Mouse (Mus musculus) MEL (cell line): Measurements from ENCODE around the gene Efna5. TPM values are rescaled to one million over a fixed set of nuclear protein-coding genes. Genes with fewer than 3 reads are reported as not detected.

Experiments
- DNase-seq: peaks from one replicate; pipeline ENCODE4 v3.0.0; 2011; ENCODE audit warnings: low read depth, low spot score
- H3K27ac ChIP-seq: 2 replicates; pipeline ENCODE4 v1.5.1; 2012; ENCODE audit warnings: low read depth, mild to moderate bottlenecking, control low read depth, low read length, moderate library complexity; ENCODE audit not compliant: control insufficient read depth
- H3K27me3 ChIP-seq, 2 experiments: fragments of 150-350 bp in 1 of 2; sonication (generic) in 1 of 2; 2 replicates each; pipeline ENCODE4 v1.6.1; 2012; ENCODE audit warnings: low read length in 2 of 2, mild to moderate bottlenecking in 2 of 2, improper control_type of control experiment in 1 of 2, moderate library complexity in 1 of 2; ENCODE audit not compliant: insufficient read depth in 2 of 2, control insufficient read depth in 1 of 2
- H3K36me3 ChIP-seq, 2 experiments: 2 replicates each; pipeline ENCODE4 v1.6.1; 2012 to 2014; ENCODE audit warnings: low read length in 2 of 2, improper control_type of control experiment in 1 of 2, inconsistent platforms in 1 of 2, mild to moderate bottlenecking in 1 of 2; ENCODE audit not compliant: insufficient read depth in 2 of 2, control insufficient read depth in 1 of 2
- H3K4me1 ChIP-seq, 2 experiments: fragments of 150-350 bp in 1 of 2; sonication (generic) in 1 of 2; 2 replicates each; pipeline ENCODE4 v1.6.1; 2012; ENCODE audit warnings: low read length in 2 of 2, improper control_type of control experiment in 1 of 2, mild to moderate bottlenecking in 1 of 2; ENCODE audit not compliant: insufficient read depth in 2 of 2, control insufficient read depth in 1 of 2
- H3K4me3 ChIP-seq, 2 experiments: fragments of 150-350 bp in 1 of 2; sonication (generic) in 1 of 2; 2 replicates each; pipeline ENCODE4 v1.5.1; 2012; ENCODE audit warnings: low read depth in 2 of 2, low read length in 2 of 2, mild to moderate bottlenecking in 2 of 2, moderate library complexity in 2 of 2, control low read depth in 1 of 2, improper control_type of control experiment in 1 of 2; ENCODE audit not compliant: control insufficient read depth in 1 of 2, insufficient read depth in 1 of 2
- H3K79me2 ChIP-seq: 2 replicates; pipeline ENCODE4 v1.6.1; 2012; ENCODE audit warnings: mild to moderate bottlenecking, low read length, moderate library complexity; ENCODE audit not compliant: control insufficient read depth, poor library complexity, insufficient read depth
- H3K9ac ChIP-seq: 2 replicates; pipeline ENCODE4 v1.6.1; 2012; ENCODE audit warnings: low read depth, mild to moderate bottlenecking, control low read depth, low read length, moderate library complexity; ENCODE audit not compliant: control insufficient read depth, poor library complexity, severe bottlenecking
- H3K9me3 ChIP-seq: fragments of 150-350 bp; sonication (generic); replicated peaks from 2 replicates; pipeline ENCODE4 v1.6.1; 2012; ENCODE audit warnings: mild to moderate bottlenecking, low read length, improper control_type of control experiment, moderate library complexity; ENCODE audit not compliant: insufficient read depth
- BHLHE40 ChIP-seq: IDR thresholded peaks from 2 replicates; pipeline ENCODE4 v1.6.1; 2012; ENCODE audit warnings: low read depth, mild to moderate bottlenecking, inconsistent platforms, low read length, improper control_type of control experiment, borderline replicate concordance
- CHD1 ChIP-seq: IDR thresholded peaks from 2 replicates; pipeline ENCODE4 v1.6.1; 2012; ENCODE audit warnings: low read depth, mild to moderate bottlenecking, inconsistent platforms, low read length, improper control_type of control experiment
- CHD2 ChIP-seq: IDR thresholded peaks from 2 replicates; pipeline ENCODE4 v1.6.1; 2011; ENCODE audit warnings: low read length, improper control_type of control experiment
- ELF1 ChIP-seq: IDR thresholded peaks from 2 replicates; pipeline ENCODE4 v1.6.1; 2014; ENCODE audit warnings: low read depth, mild to moderate bottlenecking, inconsistent platforms, low read length, improper control_type of control experiment, moderate library complexity
- ETS1 ChIP-seq: IDR thresholded peaks from 2 replicates; pipeline ENCODE4 v1.6.1; 2012; ENCODE audit warnings: low read depth, mild to moderate bottlenecking, inconsistent platforms, low read length, improper control_type of control experiment, moderate library complexity
- GATA1 ChIP-seq: IDR thresholded peaks from 2 replicates; pipeline ENCODE4 v1.6.1; 2011; ENCODE audit warnings: low read depth, low read length, improper control_type of control experiment
- KAT2A ChIP-seq: conservative IDR thresholded peaks from 2 replicates; pipeline ENCODE4 v1.6.1; 2012; ENCODE audit warnings: low read depth, low read length, improper control_type of control experiment, inconsistent platforms
- MAFK ChIP-seq: IDR thresholded peaks from 2 replicates; pipeline ENCODE4 v1.6.1; 2011; ENCODE audit warnings: low read depth, mild to moderate bottlenecking, low read length, improper control_type of control experiment, borderline replicate concordance
- MAX ChIP-seq: IDR thresholded peaks from 2 replicates; pipeline ENCODE4 v1.6.1; 2011; ENCODE audit warnings: low read length, improper control_type of control experiment
- NELFE ChIP-seq: IDR thresholded peaks from 2 replicates; pipeline ENCODE4 v1.6.1; 2011; ENCODE audit warnings: low read depth, low read length, improper control_type of control experiment
- POLR2AphosphoS5 ChIP-seq: IDR thresholded peaks from 2 replicates; pipeline ENCODE4 v1.6.1; 2012; ENCODE audit warnings: low read depth, borderline replicate concordance, mild to moderate bottlenecking, inconsistent platforms, low read length, moderate library complexity, mixed read lengths
- RAD21 ChIP-seq: IDR thresholded peaks from 2 replicates; pipeline ENCODE4 v1.6.1; 2011; ENCODE audit warnings: mild to moderate bottlenecking, low read depth, low read length, improper control_type of control experiment
- SIN3A ChIP-seq: IDR thresholded peaks from 2 replicates; pipeline ENCODE4 v1.6.1; 2012; ENCODE audit warnings: low read length, improper control_type of control experiment, inconsistent platforms
- SMC3 ChIP-seq: IDR thresholded peaks from 2 replicates; pipeline ENCODE4 v1.6.1; 2011; ENCODE audit warnings: low read depth, low read length, improper control_type of control experiment
- TCF12 ChIP-seq: IDR thresholded peaks from 2 replicates; pipeline ENCODE4 v1.6.1; 2014; ENCODE audit warnings: low read depth, mild to moderate bottlenecking, inconsistent platforms, low read length, improper control_type of control experiment, moderate library complexity
- UBTF ChIP-seq: IDR thresholded peaks from 2 replicates; pipeline ENCODE4 v1.6.1; 2012; ENCODE audit warnings: low read depth, mild to moderate bottlenecking, inconsistent platforms, low read length, improper control_type of control experiment, moderate library complexity, borderline replicate concordance; ENCODE audit not compliant: insufficient read depth
- USF2 ChIP-seq, 2 experiments: IDR thresholded peaks; 2 replicates each; pipeline ENCODE4 v1.6.1; 2011 to 2012; ENCODE audit warnings: improper control_type of control experiment in 2 of 2, low read length in 2 of 2, borderline replicate concordance in 1 of 2, inconsistent platforms in 1 of 2, low read depth in 1 of 2, mild to moderate bottlenecking in 1 of 2; ENCODE audit not compliant: insufficient read depth in 1 of 2
- ZKSCAN1 ChIP-seq: IDR thresholded peaks from 2 replicates; pipeline ENCODE4 v1.6.1; 2012; ENCODE audit warnings: low read depth, mild to moderate bottlenecking, inconsistent platforms, low read length, improper control_type of control experiment, moderate library complexity
- ZMIZ1 ChIP-seq: IDR thresholded peaks from 2 replicates; pipeline ENCODE4 v1.6.1; 2012; ENCODE audit warnings: low read depth, mild to moderate bottlenecking, inconsistent platforms, low read length, improper control_type of control experiment, moderate library complexity
- polyA plus RNA-seq, 2 experiments: library from polyadenylated mRNA; stranded (reverse) in 1 of 2; unstranded in 1 of 2; fragments of >175 nt in 1 of 2; fragments of >200 nt in 1 of 2; gene quantifications; 2 replicates each; pipeline versions ENCODE4 v1.2.1 to v1.2.4; 2012; ENCODE audit warnings: low replicate concordance in 2 of 2, low read depth in 1 of 2; ENCODE audit not compliant: insufficient read length in 2 of 2, insufficient read depth in 1 of 2, missing spikeins in 1 of 2
- total RNA-seq: library from RNA; depleted of rRNA; stranded (reverse); fragments of 300-350 nt; gene quantifications from 2 replicates; pipeline ENCODE4 v1.2.3, GENCODE M21; 2012

Efna5 gene
- total and polyA plus RNA-seq, 3 experiments: not detected

DNA sequence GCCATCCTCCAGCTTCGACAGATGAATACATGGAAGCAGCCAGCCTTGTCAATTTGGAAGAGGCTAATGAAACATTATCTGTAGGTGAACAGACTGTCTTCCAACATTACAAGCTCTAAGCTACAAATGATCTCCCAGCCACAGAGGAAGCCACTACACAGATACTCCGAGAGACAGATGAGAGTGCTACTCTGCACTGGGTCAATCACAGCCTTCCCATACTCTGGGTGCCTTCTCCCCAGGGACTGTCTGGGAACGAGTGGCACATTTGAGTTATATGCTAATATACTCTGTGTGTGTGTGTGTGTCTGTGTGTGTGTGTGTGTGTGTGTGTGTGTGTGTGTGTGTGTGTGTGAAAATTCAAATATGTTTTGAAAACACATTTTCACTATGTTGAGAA lies 30.5 kb downstream of the Efna5 start:
- no peak for DNase-seq
- TF ChIP-seq BHLHE40 (no peak), MAFK (no peak), SMC3 (no peak), ETS1 (no peak), RAD21 (no peak), SIN3A (no peak), CHD1 (no peak), UBTF (no peak), USF2 (IDR thresholded peaks at IDR 0.05; ENCODE audit: borderline replicate concordance in 1 of 2, insufficient read depth in 1 of 2, low read depth in 1 of 2, low read length in 2 of 2) (no peak), CHD2 (no peak), MAX (no peak), POLR2AphosphoS5 (no peak), ELF1 (no peak), ZKSCAN1 (no peak), GATA1 (no peak), ZMIZ1 (no peak), KAT2A (no peak), TCF12 (no peak), NELFE (no peak)
- Histone ChIP-seq H3K27me3 (no peaks in the 10 kb centered on the region), H3K36me3 (no peaks in the 10 kb centered on the region), H3K27ac (no peak overlapping the region), H3K9me3 (no peaks in the 10 kb centered on the region), H3K9ac (no peak overlapping the region), H3K4me1 (no peaks in the 10 kb centered on the region), H3K4me3 (no peak overlapping the region), H3K79me2 (no peaks in the 10 kb centered on the region)

DNA sequence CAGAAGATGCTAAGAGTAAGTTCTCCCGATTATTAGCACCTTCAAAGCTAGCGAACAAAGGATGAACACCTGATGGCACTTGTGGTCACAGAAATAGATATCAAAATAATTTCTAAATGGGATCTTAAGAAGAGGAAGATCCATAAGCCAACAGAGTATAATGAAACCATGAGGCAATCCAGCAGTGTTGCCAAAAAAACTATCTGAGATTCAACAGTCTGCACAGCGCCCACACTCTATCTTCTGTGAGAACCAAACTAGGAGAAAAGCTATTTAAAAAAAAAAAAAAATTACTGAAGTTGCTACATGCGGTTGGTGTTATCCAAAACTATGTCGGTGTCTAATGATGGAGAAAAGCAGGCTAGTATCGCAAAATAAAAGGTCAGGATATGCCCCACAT lies 31.4 kb downstream of the Efna5 start:
- H3K79me2 ChIP-seq: no peaks in the 10 kb centered on the region
- no peaks in the 10 kb centered on the region for H3K9me3 ChIP-seq
- TF ChIP-seq KAT2A: no peak
- H3K9ac ChIP-seq: no peak overlapping the region
- H3K27me3 ChIP-seq: no peaks in the 10 kb centered on the region
- DNase-seq: no peak
- H3K36me3 ChIP-seq: no peaks in the 10 kb centered on the region
- no peaks in the 10 kb centered on the region for H3K4me1 ChIP-seq
- H3K27ac ChIP-seq: no peak overlapping the region
- H3K4me3 ChIP-seq: no peak overlapping the region
